ENCODE assay signal across 33 mouse cellular contexts in genomic region chr4:40625024-40625423, GRCm38 (mm10).
"Had no signal": no experiment of that assay in that cellular context is flagged by ENCODE, and none has a peak within 500 bp of the region (broad histone marks: within the 10 kb centered on the region; RNA-seq: fewer than 3 reads in every experiment).

No protein-coding gene starts in this region.

- H3K4me1 ChIP-seq: limb, embryonic 10.5 days; limb, embryonic 12.5 days; limb, embryonic 13.5 days; limb, embryonic 15.5 days; liver, embryonic 12.5 days; liver, embryonic 13.5 days; liver, embryonic 15.5 days; lung, embryonic 15.5 days; megakaryocyte, embryonic 14.5 days; midbrain, embryonic 10.5 days; midbrain, embryonic 12.5 days; midbrain, embryonic 13.5 days; midbrain, embryonic 15.5 days; neural tube, embryonic 12.5 days had no signal

- H3K9me3 ChIP-seq: limb, embryonic 10.5 days; limb, embryonic 12.5 days; limb, embryonic 13.5 days; limb, embryonic 15.5 days; liver, embryonic 12.5 days; liver, embryonic 13.5 days; liver, embryonic 15.5 days; lung, embryonic 15.5 days; megakaryocyte, embryonic 14.5 days; midbrain, embryonic 10.5 days; midbrain, embryonic 12.5 days; midbrain, embryonic 13.5 days; midbrain, embryonic 15.5 days; neural tube, embryonic 12.5 days had no signal

- H3K27me3 ChIP-seq: limb, embryonic 12.5 days; limb, embryonic 13.5 days; limb, embryonic 15.5 days; liver, embryonic 12.5 days; liver, embryonic 13.5 days; liver, embryonic 15.5 days; lung, embryonic 15.5 days; megakaryocyte, embryonic 14.5 days; midbrain, embryonic 12.5 days; midbrain, embryonic 13.5 days; midbrain, embryonic 15.5 days; neural tube, embryonic 12.5 days had no signal

- H3K36me3 ChIP-seq: limb, embryonic 10.5 days; limb, embryonic 12.5 days; limb, embryonic 13.5 days; limb, embryonic 15.5 days; liver, embryonic 12.5 days; liver, embryonic 13.5 days; liver, embryonic 15.5 days; lung, embryonic 15.5 days; midbrain, embryonic 10.5 days; midbrain, embryonic 12.5 days; midbrain, embryonic 13.5 days; midbrain, embryonic 15.5 days; neural tube, embryonic 12.5 days had no signal

- DNase-seq: left cerebral cortex, postnatal 4 days; liver; liver, embryonic 13.5 days; liver, postnatal 0 days; lung, adult 18-20 months; lung, adult 2 months; lung, embryonic 14.5 days; lung, postnatal 10 days; lung, postnatal 14 days; lung, postnatal 36 days; lung, postnatal 4 days; midbrain, embryonic 14.5 days had no signal

- H3K27ac ChIP-seq: left cerebral cortex, adult 2 months; limb, embryonic 10.5 days; limb, embryonic 12.5 days; limb, embryonic 13.5 days; limb, embryonic 15.5 days; liver, embryonic 12.5 days; liver, embryonic 13.5 days; liver, embryonic 14.5 days; liver, embryonic 15.5 days; lung, embryonic 15.5 days; macrophage; midbrain, embryonic 10.5 days; midbrain, embryonic 12.5 days; midbrain, embryonic 13.5 days; midbrain, embryonic 15.5 days; neural tube, embryonic 12.5 days had no signal

- H3K4me3 ChIP-seq: left cerebral cortex, adult 2 months; limb, embryonic 10.5 days; limb, embryonic 12.5 days; limb, embryonic 13.5 days; limb, embryonic 15.5 days; liver, embryonic 12.5 days; liver, embryonic 13.5 days; liver, embryonic 15.5 days; lung, embryonic 15.5 days; megakaryocyte, embryonic 14.5 days; midbrain, embryonic 10.5 days; midbrain, embryonic 12.5 days; midbrain, embryonic 13.5 days; midbrain, embryonic 15.5 days; myocyte; neural tube, embryonic 12.5 days had no signal

- H3K9ac ChIP-seq: limb, embryonic 12.5 days; limb, embryonic 13.5 days; limb, embryonic 15.5 days; liver, embryonic 12.5 days; liver, embryonic 13.5 days; liver, embryonic 14.5 days; liver, embryonic 15.5 days; liver, postnatal 0 days; lung, embryonic 14.5 days; lung, embryonic 15.5 days; midbrain, embryonic 12.5 days; midbrain, embryonic 13.5 days; midbrain, embryonic 15.5 days; neural tube, embryonic 12.5 days had no signal

- H3K4me2 ChIP-seq: limb, embryonic 12.5 days; limb, embryonic 13.5 days; limb, embryonic 15.5 days; liver, embryonic 11.5 days; liver, embryonic 12.5 days; liver, embryonic 13.5 days; liver, embryonic 15.5 days; lung, embryonic 14.5 days; lung, embryonic 15.5 days; midbrain, embryonic 11.5 days; midbrain, embryonic 12.5 days; midbrain, embryonic 13.5 days; midbrain, embryonic 15.5 days; neural tube, embryonic 12.5 days had no signal

- ATAC-seq: liver, embryonic 12.5 days; liver, postnatal 0 days; lung, postnatal 0 days; midbrain, embryonic 13.5 days; midbrain, embryonic 15.5 days; midbrain, embryonic 16.5 days had no signal
